21 mouse cellular contexts compared by ENCODE assay signal in the genomic region with DNA sequence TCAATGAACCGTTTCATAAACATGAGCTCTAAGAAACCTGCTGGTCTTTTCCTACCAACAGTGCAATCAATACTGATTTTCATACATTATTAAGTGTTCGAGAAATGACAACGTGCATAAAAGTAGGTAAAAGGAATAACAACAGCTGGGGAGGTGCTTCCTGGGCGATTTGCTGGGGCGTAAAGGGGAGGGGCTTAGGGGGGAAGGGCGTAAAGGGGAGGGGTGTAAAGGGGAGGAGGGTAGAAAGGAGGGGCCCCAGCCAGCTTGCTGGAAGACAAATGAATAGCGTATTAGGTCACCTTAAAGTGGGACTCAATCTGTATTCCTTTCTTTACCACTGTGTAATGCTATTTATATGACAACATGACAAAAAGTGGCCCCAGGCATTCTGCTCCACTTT. TPM values are rescaled to one million over a fixed set of nuclear protein-coding genes. Genes with fewer than 3 reads are reported as not detected.
DNase-seq lines count a peak whose midpoint lies in the region; ATAC-seq and TF ChIP-seq lines count a peak whose summit lies in the region.
"Had no signal": no experiment of that assay in that cellular context is flagged by ENCODE, and none has a peak within 500 bp of the region (broad histone marks: within the 10 kb centered on the region; RNA-seq: fewer than 3 reads in every experiment).

No protein-coding gene starts in this region.

- H3K36me3 ChIP-seq in liver, embryonic 12.5 days, result no peaks in the 10 kb centered on the region
- H3K36me3 ChIP-seq in ES-E14 (ENCODE audit: control insufficient read depth, insufficient read depth, low read length, poor library complexity, severe bottlenecking), result no peaks in the 10 kb centered on the region
- no peaks in the 10 kb centered on the region for H3K36me3 ChIP-seq in liver, embryonic 16.5 days (ENCODE audit: control insufficient read depth, insufficient read depth)
- H3K36me3 ChIP-seq: embryonic facial prominence, embryonic 15.5 days; forebrain, embryonic 15.5 days; heart, embryonic 13.5 days; hindbrain, embryonic 15.5 days had no signal

- WGBS in liver, embryonic 12.5 days (ENCODE audit: insufficient replicate concordance), result 42% methylated on average over 7 of the region's 7 CpGs
- 42% methylated on average over 7 of the region's 7 CpGs for WGBS in liver, embryonic 16.5 days (ENCODE audit: insufficient replicate concordance)

- H3K4me3 ChIP-seq in liver, embryonic 12.5 days, result no peak overlapping the region
- H3K4me3 ChIP-seq in ES-E14 (ENCODE audit: insufficient read depth in 1 of 2, low read depth in 1 of 2, low read length in 2 of 2, poor library complexity in 1 of 2, severe bottlenecking in 1 of 2), result peak overlapping the region in 1 of 2 experiments; percentile 43; a peak in 1 of 4 replicates
- no peak overlapping the region for H3K4me3 ChIP-seq in liver, embryonic 16.5 days (ENCODE audit: low read depth, low read length)
- H3K4me3 ChIP-seq: embryonic facial prominence, embryonic 15.5 days; forebrain, embryonic 15.5 days; heart, embryonic 13.5 days; hindbrain, embryonic 15.5 days had no signal

- peaks cover 25% of the 10 kb centered on the region; the same call in 1 of the 2 replicates for H3K4me1 ChIP-seq in liver, embryonic 12.5 days
- H3K4me1 ChIP-seq in ES-E14 (ENCODE audit: control insufficient read depth in 2 of 2, insufficient read depth in 2 of 2, low read length in 2 of 2, poor library complexity in 1 of 2), result peaks cover 12 to 23% of the 10 kb centered on the region in 2 experiments
- peaks cover 5% of the 10 kb centered on the region; the same call in 1 of the 2 replicates for H3K4me1 ChIP-seq in liver, embryonic 16.5 days (ENCODE audit: control insufficient read depth, low read depth, low read length)

- no peaks in the 10 kb centered on the region for H3K9me3 ChIP-seq in liver, embryonic 12.5 days (replicated peaks)
- H3K9me3 ChIP-seq in ES-E14 (ENCODE audit: control insufficient read depth, insufficient read depth, low read depth, low read length), result no peaks in the 10 kb centered on the region
- no peaks in the 10 kb centered on the region for H3K9me3 ChIP-seq in liver, embryonic 16.5 days (replicated peaks; ENCODE audit: control insufficient read depth, low read length)
- H3K9me3 ChIP-seq: embryonic facial prominence, embryonic 15.5 days; forebrain, embryonic 15.5 days; heart, embryonic 13.5 days; hindbrain, embryonic 15.5 days had no signal

- no peak overlapping the region for H3K4me2 ChIP-seq in liver, embryonic 12.5 days
- H3K4me2 ChIP-seq in liver, embryonic 16.5 days (ENCODE audit: low read depth, low read length), result peak overlapping the region; percentile 32; the same call in 1 of the 2 replicates
- H3K4me2 ChIP-seq: embryonic facial prominence, embryonic 15.5 days; forebrain, embryonic 15.5 days; heart, embryonic 13.5 days; hindbrain, embryonic 15.5 days had no signal

- in situ Hi-C loops in ES-E14 (cut with MboI; ENCODE audit: low sequenced_read_pairs in 2 of 2, unreplicated experiment in 2 of 2), result no loop called here

- H3K27ac ChIP-seq in liver, embryonic 12.5 days, result peak overlapping the region; percentile 14; the same call in 1 of the 2 replicates
- H3K27ac ChIP-seq in ES-E14 (ENCODE audit: insufficient read depth, low read depth, low read length, poor library complexity, severe bottlenecking), result no peak overlapping the region
- peak overlapping the region; percentile 83 for H3K27ac ChIP-seq in liver, embryonic 16.5 days (ENCODE audit: low read length)
- H3K27ac ChIP-seq: embryonic facial prominence, embryonic 15.5 days; forebrain, embryonic 15.5 days; heart, embryonic 13.5 days; hindbrain, embryonic 15.5 days had no signal

- DNase-seq in liver, result no peak
- DNase-seq in ES-E14 (ENCODE audit: low read depth, low spot score), result peak; percentile 29
- peak; percentile 64 for DNase-seq in ZHBTc4 (ENCODE audit: low read depth, low spot score)
- no peak for DNase-seq in adrenal gland, adult 8-10 months
- no peak for DNase-seq in cerebellum, postnatal 25 days
- DNase-seq: adrenal gland, adult 2 months; adrenal gland, postnatal 36 days; cerebellum, adult 2 months; cerebellum, postnatal 10 days; embryo, embryonic 11 days; gastrocnemius, postnatal 36 days; heart, adult 11 months; heart, postnatal 36 days had no signal

- H3K27me3 ChIP-seq in liver, embryonic 12.5 days (replicated peaks), result no peaks in the 10 kb centered on the region; the same call in 1 of the 2 replicates
- no peaks in the 10 kb centered on the region for H3K27me3 ChIP-seq in liver, embryonic 16.5 days (ENCODE audit: control insufficient read depth, insufficient read depth, low read depth, low read length)
- H3K27me3 ChIP-seq: embryonic facial prominence, embryonic 15.5 days; forebrain, embryonic 15.5 days; heart, embryonic 13.5 days; hindbrain, embryonic 15.5 days had no signal

- H3K9ac ChIP-seq in liver, embryonic 12.5 days, result no peak overlapping the region
- H3K9ac ChIP-seq in ES-E14 (ENCODE audit: insufficient read depth, low read depth, low read length, poor library complexity, severe bottlenecking), result no peak overlapping the region
- no peak overlapping the region for H3K9ac ChIP-seq in liver, embryonic 16.5 days (ENCODE audit: low read depth, low read length)
- H3K9ac ChIP-seq: embryonic facial prominence, embryonic 15.5 days; forebrain, embryonic 15.5 days; heart, embryonic 13.5 days; hindbrain, embryonic 15.5 days had no signal

- no peak for ATAC-seq in liver, embryonic 12.5 days
- ATAC-seq in liver, embryonic 16.5 days (ENCODE audit: low read depth), result peak; percentile 49; the same call in 1 of the 2 replicates
- ATAC-seq in inflammation-experienced regulatory T-cells, adult 6 months, result no peak
- ATAC-seq: forebrain, embryonic 15.5 days had no signal

TF ChIP-seq in ES-E14, 5 proteins besides CTCF, POLR2A, EP300 and RAD21:
- no peak for TF ChIP-seq ZC3H11A (IDR thresholded peaks at IDR 0.05; ENCODE audit: borderline replicate concordance, low read depth, low read length)
- no peak for TF ChIP-seq HCFC1 (IDR thresholded peaks at IDR 0.05; ENCODE audit: borderline replicate concordance, insufficient read depth, low read length)
- no peak for TF ChIP-seq ZNF384 (IDR thresholded peaks at IDR 0.05; ENCODE audit: low read depth, low read length)
- TF ChIP-seq MAFK (IDR thresholded peaks at IDR 0.05; ENCODE audit: insufficient read depth, low read depth, low read length), result no peak
- TF ChIP-seq CHD2 (IDR thresholded peaks at IDR 0.05; ENCODE audit: low read depth, low read length), result no peak

RNA-seq across cellular contexts. Expression of a gene that starts 13.9 kb away (rescaled TPM):
- polyA plus RNA-seq in liver, embryonic 12.5 days (2016; fragmentation: Nextera tagmentation; extraction: Ambion mirVana), result 9.1 and 9.2 TPM in 2 replicates
- total RNA-seq in ES-E14 (2012; rRNA removed), result 3.5 and 6.3 TPM in 2 replicates
- polyA plus RNA-seq in liver, embryonic 16.5 days (2015; fragmentation: Nextera tagmentation; extraction: Ambion mirVana), result 7.2 and 7.4 TPM in 2 replicates
- 1 to 10 TPM; 1.1 to 5.7 (median 3.3) TPM for total RNA-seq in adrenal gland, adult 8-10 months (2022)
- 1 to 10 TPM in 1 of 3 experiments, under 1 TPM in 2; 0.15 to 1.8 (median 0.63) TPM for polyA plus RNA-seq in inflammation-experienced regulatory T-cells, adult 6 months (2017; shearing (Covaris generic))
- total RNA-seq: MEL had no signal

Comparison
In these comparisons a context has a peak if more than half of its experiments do, and no peak if none do; other contexts are left out.
1. DNase-seq: peak in ES-E14 (single experiment) and ZHBTc4 (single experiment); none in liver (single experiment), adrenal gland, adult 8-10 months (single experiment) and cerebellum, postnatal 25 days (0 of 2).